Mouse (Mus musculus): ENCODE measurements around the gene Oit1. TPM values are rescaled to one million over a fixed set of nuclear protein-coding genes. Genes with fewer than 3 reads are reported as not detected.

Gene Oit1
- polyA plus RNA-seq, 1 experiment: 4.0 TPM

GRCm38 (mm10) chr14:8308650-8309049 is 69.9 kb downstream of the Oit1 start:
- no peaks in the 10 kb centered on the region for H3K36me3 ChIP-seq (ENCODE audit: control insufficient read depth, insufficient read depth, low read length)
- H3K27me3 ChIP-seq (ENCODE audit: control insufficient read depth, insufficient read depth, low read length): no peaks in the 10 kb centered on the region
- H3K27ac ChIP-seq (ENCODE audit: control insufficient read depth, insufficient read depth, low read length): no peak overlapping the region
- 86% methylated on average over 3 of the region's 3 CpGs for WGBS
- no peak for DNase-seq
- TF ChIP-seq CTCF (IDR thresholded peaks at IDR 0.05; ENCODE audit: borderline replicate concordance, control insufficient read depth, extremely low read depth, insufficient read depth, low read length, poor library complexity): no peak
- TF ChIP-seq POLR2A (IDR thresholded peaks at IDR 0.05; ENCODE audit: control insufficient read depth, extremely low read depth, insufficient read depth, low read length, poor library complexity): no peak
- H3K4me3 ChIP-seq (ENCODE audit: control insufficient read depth, insufficient read depth, low read length): no peak overlapping the region
- no peaks in the 10 kb centered on the region for H3K4me1 ChIP-seq (replicated peaks; ENCODE audit: control insufficient read depth, insufficient read depth, low read length)

- TF ChIP-seq POLR2A (IDR thresholded peaks at IDR 0.05; ENCODE audit: control insufficient read depth, extremely low read depth, insufficient read depth, low read length, poor library complexity) (no peak), CTCF (IDR thresholded peaks at IDR 0.05; ENCODE audit: borderline replicate concordance, control insufficient read depth, extremely low read depth, insufficient read depth, low read length, poor library complexity) (no peak)
- WGBS: 60% methylated on average over 6 of the region's 6 CpGs
- Histone ChIP-seq H3K27ac (ENCODE audit: control insufficient read depth, insufficient read depth, low read length) (no peak overlapping the region), H3K4me1 (replicated peaks; ENCODE audit: control insufficient read depth, insufficient read depth, low read length) (no peaks in the 10 kb centered on the region), H3K27me3 (ENCODE audit: control insufficient read depth, insufficient read depth, low read length) (no peaks in the 10 kb centered on the region), H3K36me3 (ENCODE audit: control insufficient read depth, insufficient read depth, low read length) (no peaks in the 10 kb centered on the region), H3K4me3 (ENCODE audit: control insufficient read depth, insufficient read depth, low read length) (no peak overlapping the region)
- no peak for DNase-seq
These were observed 71.7 kb downstream of the Oit1 start for GRCm38 (mm10) chr14:8306884-8307283.

- no peaks in the 10 kb centered on the region for H3K4me1 ChIP-seq (replicated peaks; ENCODE audit: control insufficient read depth, insufficient read depth, low read length)
- no peaks in the 10 kb centered on the region for H3K36me3 ChIP-seq (ENCODE audit: control insufficient read depth, insufficient read depth, low read length)
- DNase-seq: no peak
- H3K4me3 ChIP-seq (ENCODE audit: control insufficient read depth, insufficient read depth, low read length): no peak overlapping the region
- 82% methylated on average over 3 of the region's 3 CpGs for WGBS
- no peaks in the 10 kb centered on the region for H3K27me3 ChIP-seq (ENCODE audit: control insufficient read depth, insufficient read depth, low read length)
- TF ChIP-seq CTCF (IDR thresholded peaks at IDR 0.05; ENCODE audit: borderline replicate concordance, control insufficient read depth, extremely low read depth, insufficient read depth, low read length, poor library complexity): no peak
- no peak for TF ChIP-seq POLR2A (IDR thresholded peaks at IDR 0.05; ENCODE audit: control insufficient read depth, extremely low read depth, insufficient read depth, low read length, poor library complexity)
- no peak overlapping the region for H3K27ac ChIP-seq (ENCODE audit: control insufficient read depth, insufficient read depth, low read length)
These were observed 73.5 kb downstream of the Oit1 start for GRCm38 (mm10) chr14:8305014-8305413.

- no peak for DNase-seq
- H3K27ac ChIP-seq (ENCODE audit: control insufficient read depth, insufficient read depth, low read length): no peak overlapping the region
These were observed 74.5 kb downstream of the Oit1 start for GRCm38 (mm10) chr14:8304082-8304481.

DNA sequence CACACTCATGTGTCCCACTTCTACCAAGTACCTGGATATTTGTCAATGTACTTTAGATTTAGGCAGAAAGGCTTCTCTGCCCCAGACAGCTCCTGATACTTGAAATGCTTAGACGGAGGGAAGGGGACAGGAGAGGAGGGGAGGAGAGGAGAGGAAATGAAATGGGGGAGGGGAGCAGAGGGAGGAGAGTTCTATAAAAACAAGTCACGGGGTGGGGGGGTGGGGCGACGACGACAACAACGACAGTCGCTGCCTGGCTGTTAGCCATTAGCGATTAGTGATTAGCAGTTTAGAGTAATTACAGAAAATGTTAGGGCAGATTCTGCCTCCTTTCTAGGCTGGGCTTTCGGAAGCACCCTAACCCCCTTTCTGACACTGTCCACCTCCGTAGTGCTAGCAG is 75.9 kb downstream of the Oit1 start:
- no peaks in the 10 kb centered on the region for H3K4me1 ChIP-seq (replicated peaks; ENCODE audit: control insufficient read depth, insufficient read depth, low read length)
- H3K4me3 ChIP-seq (ENCODE audit: control insufficient read depth, insufficient read depth, low read length): no peak overlapping the region
- 71% methylated on average over 10 of the region's 10 CpGs for WGBS
- H3K36me3 ChIP-seq (ENCODE audit: control insufficient read depth, insufficient read depth, low read length): no peaks in the 10 kb centered on the region
- no peak for TF ChIP-seq CTCF (IDR thresholded peaks at IDR 0.05; ENCODE audit: borderline replicate concordance, control insufficient read depth, extremely low read depth, insufficient read depth, low read length, poor library complexity)
- TF ChIP-seq POLR2A (IDR thresholded peaks at IDR 0.05; ENCODE audit: control insufficient read depth, extremely low read depth, insufficient read depth, low read length, poor library complexity): no peak
- no peak for DNase-seq
- H3K27me3 ChIP-seq (ENCODE audit: control insufficient read depth, insufficient read depth, low read length): no peaks in the 10 kb centered on the region
- H3K27ac ChIP-seq (ENCODE audit: control insufficient read depth, insufficient read depth, low read length): no peak overlapping the region

More at GRCm38 (mm10) chr14:8304082-8304481, 74.5 kb downstream of the Oit1 start:
- H3K27me3 ChIP-seq (ENCODE audit: control insufficient read depth, insufficient read depth, low read length): no peaks in the 10 kb centered on the region
- no peaks in the 10 kb centered on the region for H3K36me3 ChIP-seq (ENCODE audit: control insufficient read depth, insufficient read depth, low read length)
- H3K4me3 ChIP-seq (ENCODE audit: control insufficient read depth, insufficient read depth, low read length): no peak overlapping the region
- no peaks in the 10 kb centered on the region for H3K4me1 ChIP-seq (replicated peaks; ENCODE audit: control insufficient read depth, insufficient read depth, low read length)
- TF ChIP-seq CTCF (IDR thresholded peaks at IDR 0.05; ENCODE audit: borderline replicate concordance, control insufficient read depth, extremely low read depth, insufficient read depth, low read length, poor library complexity) (no peak), POLR2A (IDR thresholded peaks at IDR 0.05; ENCODE audit: control insufficient read depth, extremely low read depth, insufficient read depth, low read length, poor library complexity) (no peak)

DNA sequence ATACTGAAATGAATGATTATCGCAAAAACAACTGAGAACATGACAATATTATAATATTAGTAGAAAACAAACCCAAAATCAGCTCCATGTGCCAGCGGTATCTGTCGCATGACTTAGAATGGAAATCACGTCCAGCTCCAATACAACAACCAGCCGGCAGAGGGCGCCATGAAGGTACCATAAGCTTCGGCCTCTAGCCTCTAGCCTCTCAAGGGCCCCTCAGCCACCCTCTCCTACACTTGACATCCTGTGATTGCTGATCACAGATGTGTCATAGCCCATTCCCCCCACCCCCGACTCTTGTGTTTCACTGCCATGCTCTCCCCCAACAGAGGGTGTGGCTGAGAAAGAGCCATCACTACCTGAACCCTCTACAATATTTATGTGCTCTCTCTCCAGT is 78.3 kb downstream of the Oit1 start:
- H3K27ac ChIP-seq (ENCODE audit: control insufficient read depth, insufficient read depth, low read length): no peak overlapping the region
- H3K4me1 ChIP-seq (replicated peaks; ENCODE audit: control insufficient read depth, insufficient read depth, low read length): no peaks in the 10 kb centered on the region
- 35% methylated on average over 8 of the region's 8 CpGs for WGBS
- TF ChIP-seq POLR2A (IDR thresholded peaks at IDR 0.05; ENCODE audit: control insufficient read depth, extremely low read depth, insufficient read depth, low read length, poor library complexity) (no peak), CTCF (IDR thresholded peaks at IDR 0.05; ENCODE audit: borderline replicate concordance, control insufficient read depth, extremely low read depth, insufficient read depth, low read length, poor library complexity) (peak; percentile 74; the same call in 1 of the 2 replicates)
- peak; percentile 43 for DNase-seq
- H3K27me3 ChIP-seq (ENCODE audit: control insufficient read depth, insufficient read depth, low read length): no peaks in the 10 kb centered on the region
- H3K4me3 ChIP-seq (ENCODE audit: control insufficient read depth, insufficient read depth, low read length): no peak overlapping the region
- H3K36me3 ChIP-seq (ENCODE audit: control insufficient read depth, insufficient read depth, low read length): no peaks in the 10 kb centered on the region

Other genes starting within 250 kb of the Oit1 start
- gene Pdhb, start 205.7 kb downstream of the Oit1 start, polyA plus RNA-seq (2012; rRNA removed): 79.8 and 88.9 TPM in 2 replicates
- gene Kctd6, start 164.6 kb downstream of the Oit1 start, polyA plus RNA-seq (2012; rRNA removed): 6.6 and 7.3 TPM in 2 replicates
- 0.46 and 0.84 TPM in 2 replicates for gene Acox2, start 119.4 kb downstream of the Oit1 start, polyA plus RNA-seq (2012; rRNA removed)
- 1.1 and 2.1 TPM in 2 replicates for gene Fam107a, start 60.7 kb downstream of the Oit1 start, polyA plus RNA-seq (2012; rRNA removed)